Mouse (Mus musculus): ENCODE measurements around the gene Bcl6b. TPM values are rescaled to one million over a fixed set of nuclear protein-coding genes. Genes with fewer than 3 reads are reported as not detected.
A peak's percentile ranks its signal among the peaks of the same experiment; 100 is the strongest.

The Bcl6b gene
- 6.7 and 6.9 TPM in 2 replicates for polyA plus RNA-seq (2014; fragmentation: Nextera tagmentation; extraction: Ambion mirVana)

DNA sequence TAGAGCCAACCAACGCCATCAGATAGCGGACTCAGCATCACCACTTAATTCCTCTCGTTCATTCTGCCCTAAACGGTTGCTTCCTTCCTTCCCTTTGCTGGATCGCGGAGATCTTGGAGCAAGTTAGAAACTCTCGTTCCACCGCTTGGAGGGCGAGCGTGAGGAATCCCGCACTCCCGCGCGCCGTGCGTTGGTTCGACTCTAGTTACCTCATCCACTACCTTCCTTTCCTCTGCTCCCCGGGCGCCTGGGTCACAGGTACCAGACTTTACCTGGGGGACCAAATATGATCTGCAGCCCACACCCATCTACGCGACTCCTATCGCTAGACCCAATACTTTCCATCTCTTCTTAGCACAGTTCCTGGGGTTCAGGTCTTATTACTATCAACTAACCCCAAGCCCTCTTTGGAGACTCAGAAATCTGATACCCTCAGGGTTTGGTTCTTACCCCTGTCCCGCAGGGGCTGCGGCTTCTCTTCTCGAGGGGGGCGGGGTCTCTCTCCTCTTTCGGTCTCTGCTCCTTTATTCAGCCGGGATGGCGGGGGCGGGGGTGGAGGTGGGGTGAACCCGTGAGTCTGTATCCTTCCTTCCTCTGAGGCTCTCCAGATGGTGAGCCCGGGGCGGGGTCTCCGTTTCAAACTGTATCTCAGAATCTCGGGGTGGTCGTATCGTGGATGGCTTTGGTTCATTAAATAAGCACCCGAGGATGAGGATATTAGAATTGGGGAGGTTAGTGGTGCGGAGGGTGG, at the start of gene Bcl6b:
Gene Bcl6b (minus strand): TSS at position 539 of the 751 bp plus-strand sequence.
- H3K4me3 ChIP-seq (ENCODE audit: low read depth, low read length): peak within 1 kb of the TSS; percentile 24
- peaks cover 54% of the 10 kb centered on the region for H3K27me3 ChIP-seq (ENCODE audit: control insufficient read depth, insufficient read depth, low read length)
- H3K4me2 ChIP-seq (ENCODE audit: low read depth, low read length): peak within 1 kb of the TSS; percentile 49
- H3K36me3 ChIP-seq (replicated peaks; ENCODE audit: control insufficient read depth, insufficient read depth, low read depth, low read length): no peaks in the 10 kb centered on the region
- H3K9ac ChIP-seq (replicated peaks; ENCODE audit: low read length): peak within 1 kb of the TSS; percentile 32; the same call in 1 of the 2 replicates
- H3K27ac ChIP-seq (replicated peaks; ENCODE audit: low read depth, low read length): no peak within 1 kb of the TSS
- DNase-seq (ENCODE audit: low spot score): no peak
- ATAC-seq (replicated peaks; ENCODE audit: insufficient number of reproducible peaks, low FRiP score, low TSS enrichment, low read depth): no peak
- H3K4me1 ChIP-seq (ENCODE audit: control insufficient read depth, insufficient read depth, low read length): no peaks in the 10 kb centered on the region; the same call in 1 of the 2 replicates
- H3K9me3 ChIP-seq (replicated peaks; ENCODE audit: control insufficient read depth, low read length): no peaks in the 10 kb centered on the region
- WGBS: 2% methylated on average over 38 of the region's 39 CpGs

DNA sequence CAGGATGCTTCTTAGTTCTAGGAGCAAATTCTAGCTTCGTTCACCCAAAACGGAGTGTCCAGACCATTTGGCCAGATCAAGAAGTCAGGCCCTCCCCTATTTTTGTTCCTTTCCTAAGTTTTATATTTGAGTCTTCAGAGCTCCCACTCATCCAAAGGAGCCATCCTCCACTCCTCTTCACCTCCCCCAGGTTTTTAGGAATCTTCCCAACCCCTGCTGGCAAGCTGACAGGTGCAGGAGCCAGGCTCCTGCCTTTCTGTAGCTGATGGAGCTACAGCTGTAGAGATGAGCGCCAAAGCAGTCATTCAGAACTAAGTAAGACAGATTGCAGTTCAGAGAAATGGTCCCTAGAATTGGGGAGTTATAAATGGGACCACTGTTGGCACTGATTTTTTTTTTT, 49.4 kb upstream of the Bcl6b start:
- DNase-seq (ENCODE audit: low spot score): no peak
- WGBS: 89% methylated on average over 3 of the region's 3 CpGs

DNA sequence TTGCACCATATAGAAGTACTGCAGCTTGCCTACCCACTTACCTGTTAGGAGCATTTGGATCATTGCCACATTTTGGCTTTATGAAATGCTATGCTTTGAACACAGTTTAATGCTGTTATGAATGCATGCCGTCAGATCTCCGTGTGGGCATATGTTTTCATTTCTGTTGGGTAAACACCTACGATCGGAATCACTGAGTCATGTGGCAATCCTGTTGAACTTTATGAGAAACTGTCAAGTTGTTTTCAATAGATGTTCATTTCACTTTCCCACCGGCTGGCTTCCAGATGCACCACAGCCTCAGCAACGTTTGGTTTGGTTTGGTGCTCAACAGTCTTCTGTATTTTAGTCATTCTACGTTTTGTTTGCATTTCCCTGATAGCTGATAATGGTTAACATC, 42.0 kb upstream of the Bcl6b start:
- Histone ChIP-seq H3K9me3 (replicated peaks; ENCODE audit: control insufficient read depth, low read length) (no peaks in the 10 kb centered on the region), H3K27me3 (ENCODE audit: control insufficient read depth, insufficient read depth, low read length) (no peaks in the 10 kb centered on the region), H3K4me3 (ENCODE audit: low read depth, low read length) (no peak overlapping the region), H3K27ac (replicated peaks; ENCODE audit: low read depth, low read length) (no peak overlapping the region), H3K36me3 (replicated peaks; ENCODE audit: control insufficient read depth, insufficient read depth, low read depth, low read length) (no peaks in the 10 kb centered on the region), H3K4me1 (ENCODE audit: control insufficient read depth, insufficient read depth, low read length) (no peaks in the 10 kb centered on the region), H3K9ac (replicated peaks; ENCODE audit: low read length) (no peak overlapping the region), H3K4me2 (ENCODE audit: low read depth, low read length) (no peak overlapping the region)
- WGBS: 81% methylated on average over 7 of the region's 7 CpGs
- DNase-seq (ENCODE audit: low spot score) (no peak), ATAC-seq (replicated peaks; ENCODE audit: insufficient number of reproducible peaks, low FRiP score, low TSS enrichment, low read depth) (no peak)

More for the DNA sequence above, 49.4 kb upstream of the Bcl6b start:
- Histone ChIP-seq H3K36me3 (replicated peaks; ENCODE audit: control insufficient read depth, insufficient read depth, low read depth, low read length) (no peaks in the 10 kb centered on the region), H3K27ac (replicated peaks; ENCODE audit: low read depth, low read length) (no peak overlapping the region), H3K4me1 (ENCODE audit: control insufficient read depth, insufficient read depth, low read length) (no peaks in the 10 kb centered on the region), H3K9me3 (replicated peaks; ENCODE audit: control insufficient read depth, low read length) (no peaks in the 10 kb centered on the region), H3K4me3 (ENCODE audit: low read depth, low read length) (no peak overlapping the region), H3K27me3 (ENCODE audit: control insufficient read depth, insufficient read depth, low read length) (no peaks in the 10 kb centered on the region), H3K9ac (replicated peaks; ENCODE audit: low read length) (no peak overlapping the region), H3K4me2 (ENCODE audit: low read depth, low read length) (no peak overlapping the region)
- no peak for ATAC-seq (replicated peaks; ENCODE audit: insufficient number of reproducible peaks, low FRiP score, low TSS enrichment, low read depth)

DNA sequence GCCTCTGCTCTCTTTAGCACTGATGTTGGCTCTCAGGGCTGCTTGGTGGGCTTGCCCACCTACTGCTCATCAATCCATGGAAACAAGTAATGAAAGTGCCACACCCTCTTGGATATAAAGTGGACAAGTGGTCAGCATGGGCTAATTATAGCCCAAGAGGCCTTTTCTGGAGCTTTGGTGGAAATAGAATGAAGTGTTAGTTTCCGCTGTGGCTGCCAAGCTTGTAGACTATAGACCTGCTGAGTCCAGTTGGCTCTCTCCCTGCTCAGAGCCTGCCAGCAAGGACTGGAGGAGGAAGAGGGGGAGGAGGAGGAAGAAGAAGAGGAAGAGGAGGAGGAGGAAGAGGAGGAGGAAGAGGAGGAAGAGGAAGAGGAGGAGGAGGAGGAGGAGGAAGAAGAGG, 36.8 kb upstream of the Bcl6b start:
- H3K36me3 ChIP-seq (replicated peaks; ENCODE audit: control insufficient read depth, insufficient read depth, low read depth, low read length): no peaks in the 10 kb centered on the region
- H3K9ac ChIP-seq (replicated peaks; ENCODE audit: low read length): no peak overlapping the region
- ATAC-seq (replicated peaks; ENCODE audit: insufficient number of reproducible peaks, low FRiP score, low TSS enrichment, low read depth) (no peak), DNase-seq (ENCODE audit: low spot score) (no peak)
- H3K27me3 ChIP-seq (ENCODE audit: control insufficient read depth, insufficient read depth, low read length): no peaks in the 10 kb centered on the region
- no peak overlapping the region for H3K4me3 ChIP-seq (ENCODE audit: low read depth, low read length)
- no peak overlapping the region for H3K27ac ChIP-seq (replicated peaks; ENCODE audit: low read depth, low read length)
- H3K9me3 ChIP-seq (replicated peaks; ENCODE audit: control insufficient read depth, low read length): no peaks in the 10 kb centered on the region
- no peaks in the 10 kb centered on the region for H3K4me1 ChIP-seq (ENCODE audit: control insufficient read depth, insufficient read depth, low read length)
- H3K4me2 ChIP-seq (ENCODE audit: low read depth, low read length): no peak overlapping the region
- 68% methylated on average over 1 of the region's 1 CpGs for WGBS

DNA sequence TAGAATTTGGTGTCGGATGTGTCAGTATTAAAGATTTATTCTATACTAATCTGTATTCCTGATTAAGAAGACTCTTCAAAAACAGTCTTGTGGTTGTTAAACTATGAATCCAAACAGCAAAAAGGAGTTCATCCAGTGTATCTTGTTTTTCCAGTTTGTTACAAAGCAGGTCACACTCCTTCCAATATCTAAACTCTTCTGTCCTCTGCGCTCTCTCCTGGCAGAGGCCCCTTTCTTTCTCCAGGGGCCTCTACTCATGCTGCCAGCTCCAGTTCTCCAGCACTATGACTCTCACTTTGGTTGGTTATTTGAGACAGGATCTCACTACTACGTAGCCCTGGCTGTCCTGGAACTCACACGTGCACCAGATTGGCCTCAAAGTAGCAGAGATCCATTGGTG, 36.2 kb upstream of the Bcl6b start:
- Histone ChIP-seq H3K9me3 (replicated peaks; ENCODE audit: control insufficient read depth, low read length) (no peaks in the 10 kb centered on the region), H3K27ac (replicated peaks; ENCODE audit: low read depth, low read length) (no peak overlapping the region), H3K36me3 (replicated peaks; ENCODE audit: control insufficient read depth, insufficient read depth, low read depth, low read length) (no peaks in the 10 kb centered on the region), H3K4me3 (ENCODE audit: low read depth, low read length) (no peak overlapping the region), H3K9ac (replicated peaks; ENCODE audit: low read length) (no peak overlapping the region), H3K27me3 (ENCODE audit: control insufficient read depth, insufficient read depth, low read length) (no peaks in the 10 kb centered on the region), H3K4me2 (ENCODE audit: low read depth, low read length) (no peak overlapping the region), H3K4me1 (ENCODE audit: control insufficient read depth, insufficient read depth, low read length) (no peaks in the 10 kb centered on the region)
- 74% methylated on average over 4 of the region's 4 CpGs for WGBS
- ATAC-seq (replicated peaks; ENCODE audit: insufficient number of reproducible peaks, low FRiP score, low TSS enrichment, low read depth) (no peak), DNase-seq (ENCODE audit: low spot score) (no peak)

DNA sequence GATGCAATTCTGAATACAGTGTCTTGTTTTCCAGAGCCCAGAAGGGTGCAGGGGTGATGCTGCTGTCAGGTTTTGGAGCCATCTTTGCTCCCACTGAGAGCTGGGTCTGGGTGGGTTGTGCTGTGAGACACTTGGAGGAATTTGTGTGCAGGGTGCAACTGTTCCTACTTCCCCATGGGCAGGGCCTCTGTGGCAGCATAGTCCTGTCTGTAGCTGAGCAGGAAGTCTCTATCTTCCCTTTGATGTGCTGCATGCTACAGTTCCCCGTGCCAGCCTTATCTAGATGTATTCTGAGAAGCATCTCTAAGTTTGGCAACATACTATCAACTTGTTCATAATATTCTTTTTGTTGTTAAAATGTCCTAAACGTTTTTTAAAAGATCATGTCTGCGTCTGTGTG, 35.7 kb upstream of the Bcl6b start:
- Histone ChIP-seq H3K36me3 (replicated peaks; ENCODE audit: control insufficient read depth, insufficient read depth, low read depth, low read length) (no peaks in the 10 kb centered on the region), H3K9me3 (replicated peaks; ENCODE audit: control insufficient read depth, low read length) (no peaks in the 10 kb centered on the region), H3K4me3 (ENCODE audit: low read depth, low read length) (no peak overlapping the region), H3K4me1 (ENCODE audit: control insufficient read depth, insufficient read depth, low read length) (no peaks in the 10 kb centered on the region), H3K9ac (replicated peaks; ENCODE audit: low read length) (no peak overlapping the region), H3K4me2 (ENCODE audit: low read depth, low read length) (no peak overlapping the region), H3K27me3 (ENCODE audit: control insufficient read depth, insufficient read depth, low read length) (no peaks in the 10 kb centered on the region), H3K27ac (replicated peaks; ENCODE audit: low read depth, low read length) (no peak overlapping the region)
- ATAC-seq (replicated peaks; ENCODE audit: insufficient number of reproducible peaks, low FRiP score, low TSS enrichment, low read depth) (no peak), DNase-seq (ENCODE audit: low spot score) (no peak)
- 50% methylated on average over 3 of the region's 3 CpGs for WGBS

DNA sequence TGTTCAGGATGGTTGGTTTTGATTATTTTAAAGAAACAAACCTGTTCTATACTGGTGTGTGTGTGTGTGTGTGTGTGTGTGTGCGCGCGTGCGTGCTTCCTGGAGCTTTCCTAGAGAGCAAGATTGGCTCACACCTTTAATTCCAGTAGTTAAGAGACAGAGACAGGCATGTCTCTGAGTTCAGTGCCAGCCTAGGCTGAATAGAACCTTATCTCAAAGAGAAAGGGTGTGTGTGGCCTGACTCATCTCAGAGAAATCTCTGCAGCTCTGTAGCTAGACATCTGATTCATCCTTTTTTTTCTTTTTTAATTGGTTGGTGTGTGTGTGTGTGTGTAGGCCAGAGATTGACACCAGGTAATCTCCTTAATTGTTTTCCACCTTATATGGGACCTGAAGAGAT, 29.4 kb upstream of the Bcl6b start:
- no peaks in the 10 kb centered on the region for H3K36me3 ChIP-seq (replicated peaks; ENCODE audit: control insufficient read depth, insufficient read depth, low read depth, low read length)
- H3K4me1 ChIP-seq (ENCODE audit: control insufficient read depth, insufficient read depth, low read length): no peaks in the 10 kb centered on the region; the same call in 1 of the 2 replicates
- no peak overlapping the region for H3K27ac ChIP-seq (replicated peaks; ENCODE audit: low read depth, low read length)
- no peak overlapping the region for H3K9ac ChIP-seq (replicated peaks; ENCODE audit: low read length)
- H3K9me3 ChIP-seq (replicated peaks; ENCODE audit: control insufficient read depth, low read length): no peaks in the 10 kb centered on the region
- no peak for DNase-seq (ENCODE audit: low spot score)
- 95% methylated on average over 4 of the region's 4 CpGs for WGBS
- no peak overlapping the region for H3K4me2 ChIP-seq (ENCODE audit: low read depth, low read length)
- H3K4me3 ChIP-seq (ENCODE audit: low read depth, low read length): no peak overlapping the region
- peaks cover 18% of the 10 kb centered on the region for H3K27me3 ChIP-seq (ENCODE audit: control insufficient read depth, insufficient read depth, low read length)
- ATAC-seq (replicated peaks; ENCODE audit: insufficient number of reproducible peaks, low FRiP score, low TSS enrichment, low read depth): no peak

DNA sequence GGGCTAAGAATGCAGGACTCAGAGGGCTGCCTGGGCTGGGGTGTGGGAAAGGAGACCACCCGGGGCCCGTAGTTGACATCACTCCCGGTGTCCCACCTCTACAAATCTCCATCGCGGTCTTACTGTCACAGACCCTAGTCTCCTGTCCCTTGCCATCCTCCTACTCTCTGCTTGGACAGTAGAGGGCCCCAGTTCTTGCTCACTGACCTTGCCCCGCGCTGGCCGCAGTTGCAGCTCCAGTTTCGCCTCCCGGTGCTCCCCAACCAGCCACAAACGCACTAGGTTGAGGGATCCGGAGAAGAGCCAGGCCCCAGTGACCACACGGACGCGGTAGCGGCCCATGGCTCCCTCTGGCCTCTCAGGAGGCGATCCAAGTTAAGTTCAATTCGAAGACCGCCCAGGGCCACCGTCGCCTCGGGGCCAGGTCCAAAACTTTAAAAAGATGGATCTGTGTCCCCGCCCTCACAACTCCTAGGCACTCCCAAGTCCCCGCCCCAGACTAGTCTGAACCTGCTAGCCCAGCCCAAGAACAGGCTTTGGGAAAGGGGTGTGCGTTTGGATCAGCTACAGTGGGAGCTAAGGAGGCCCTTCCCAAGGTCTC, 25.4 kb upstream of the Bcl6b start, which contains the start of gene Alox12:
Gene Alox12 (minus strand): TSS at position 423 of the 601 bp plus-strand sequence.
- Histone ChIP-seq H3K9ac (replicated peaks; ENCODE audit: low read length) (0 out of 2 replicates have a peak within 1 kb of the TSS, but pooled peaks have one; percentile 14), H3K36me3 (replicated peaks; ENCODE audit: control insufficient read depth, insufficient read depth, low read depth, low read length) (no peaks in the 10 kb centered on the region), H3K27ac (replicated peaks; ENCODE audit: low read depth, low read length) (no peak within 1 kb of the TSS), H3K27me3 (ENCODE audit: control insufficient read depth, insufficient read depth, low read length) (peaks cover 29% of the 10 kb centered on the region), H3K4me1 (ENCODE audit: control insufficient read depth, insufficient read depth, low read length) (no peaks in the 10 kb centered on the region; the same call in 1 of the 2 replicates), H3K4me3 (ENCODE audit: low read depth, low read length) (peak within 1 kb of the TSS; percentile 19), H3K9me3 (replicated peaks; ENCODE audit: control insufficient read depth, low read length) (no peaks in the 10 kb centered on the region), H3K4me2 (ENCODE audit: low read depth, low read length) (peak within 1 kb of the TSS; percentile 27)
- WGBS: under 1% methylated on average over 25 of the region's 25 CpGs
- DNase-seq (ENCODE audit: low spot score) (peak; percentile 43), ATAC-seq (replicated peaks; ENCODE audit: insufficient number of reproducible peaks, low FRiP score, low TSS enrichment, low read depth) (no peak)
